Mouse (Mus musculus) ovary, adult 18-20 months (tissue): ENCODE measurements around the gene Acot1.

Source experiments
- DNase-seq: peaks from one replicate; pipeline ENCODE4 v3.0.0; 2022; ENCODE audit warnings: low spot score, mixed read lengths

Gene Acot1

DNA sequence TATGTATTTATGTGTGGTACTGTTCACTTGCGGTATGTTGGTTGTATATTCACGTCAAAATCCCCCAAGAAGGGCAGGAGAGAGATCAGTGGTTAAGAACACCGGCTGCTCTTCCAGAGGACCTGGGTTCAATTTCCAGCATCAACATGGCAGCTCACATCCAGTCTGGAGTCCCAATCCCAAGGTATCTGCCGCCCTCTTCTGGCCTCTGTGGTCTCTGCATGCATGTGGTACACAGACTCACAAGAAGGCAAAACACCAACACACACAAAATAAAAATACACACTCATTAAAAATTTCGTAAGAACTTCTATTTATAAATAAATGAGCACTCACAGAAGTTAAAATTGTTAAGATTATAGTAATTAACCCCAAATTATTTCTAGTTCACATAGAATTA, 53.9 kb downstream of the Acot1 start:
- no peak for DNase-seq

DNA sequence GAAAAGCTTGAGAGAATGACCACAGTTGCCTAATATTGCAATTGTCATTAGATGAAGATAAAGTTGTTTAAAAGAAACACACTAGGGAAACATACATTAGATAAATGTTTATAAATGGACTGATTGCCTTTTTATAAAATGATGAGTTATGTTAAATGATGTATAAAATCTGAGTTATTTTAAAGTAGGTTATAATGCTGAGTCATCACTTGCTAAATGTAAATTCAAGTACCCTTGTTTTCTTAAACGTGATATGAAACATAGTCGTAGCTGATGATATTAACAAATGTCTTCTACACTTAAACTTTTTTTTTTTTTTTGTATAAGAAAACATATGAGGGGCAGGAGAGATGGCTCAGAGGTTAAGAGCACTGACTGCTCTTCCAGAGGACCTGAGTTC, 54.5 kb downstream of the Acot1 start:
- DNase-seq, result no peak

GRCm38 (mm10) chr12:84064621-84065020, 55.3 kb downstream of the Acot1 start:
- DNase-seq, result no peak

DNA sequence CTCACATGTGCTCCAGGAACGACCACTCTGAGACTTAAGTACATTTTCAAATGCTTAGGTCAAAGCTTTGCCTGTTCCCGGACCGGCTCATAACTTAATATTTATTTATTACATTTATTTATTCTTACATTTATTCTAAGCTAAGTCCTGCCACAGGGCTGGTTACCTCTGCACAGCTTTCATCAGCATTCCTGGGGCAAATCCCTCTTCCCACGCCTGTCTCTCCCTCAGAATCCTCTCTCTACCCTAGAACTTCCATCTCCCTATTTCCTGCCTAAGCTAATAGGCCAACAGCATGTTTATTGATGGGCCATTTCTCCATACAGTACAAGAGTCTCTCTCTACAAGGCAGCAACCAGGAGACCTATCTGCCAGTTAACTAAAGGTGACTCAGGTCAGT, 58.5 kb downstream of the Acot1 start:
- no peak for DNase-seq
